7 mouse cellular contexts compared by ENCODE assay signal in the genomic region with DNA sequence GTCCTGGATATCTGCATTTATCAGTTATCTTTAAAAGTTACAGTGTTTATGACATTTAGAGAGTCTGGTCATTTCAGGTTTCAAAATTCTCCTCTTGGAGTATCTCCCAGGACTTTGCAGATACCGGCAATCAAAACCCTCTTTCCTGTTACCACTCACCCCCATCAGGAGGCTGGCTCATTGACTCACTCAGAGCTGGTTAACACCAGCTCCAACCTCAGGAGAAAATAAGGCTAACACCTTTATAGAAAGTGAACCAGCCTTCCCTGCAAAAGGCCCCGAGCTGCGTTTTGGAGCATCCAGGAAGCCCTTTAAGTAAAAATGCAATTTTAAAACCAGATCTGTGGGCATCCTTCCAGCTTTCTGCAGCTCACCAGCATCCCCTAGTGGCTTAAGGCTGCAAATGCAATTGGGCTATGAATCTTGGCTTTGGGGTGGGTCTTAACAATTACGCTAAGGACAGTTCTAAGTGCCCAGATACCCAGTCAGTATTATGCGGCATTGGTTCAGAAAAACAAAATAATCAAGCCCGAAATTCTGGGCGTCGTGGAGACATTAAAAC. TPM values are rescaled to one million over a fixed set of nuclear protein-coding genes. Genes with fewer than 3 reads are reported as not detected.
DNase-seq lines count a peak whose midpoint lies in the region; ATAC-seq and TF ChIP-seq lines count a peak whose summit lies in the region.

No protein-coding gene starts in this region.

- H3K4me2 ChIP-seq in hindbrain, embryonic 12.5 days (replicated peaks) = no peak overlapping the region
- H3K4me2 ChIP-seq in liver, postnatal 0 days (ENCODE audit: low read depth, low read length) = no peak overlapping the region

- H3K27me3 ChIP-seq in cerebellum, adult 2 months (ENCODE audit: control insufficient read depth, insufficient read depth, low read length) = no peaks in the 10 kb centered on the region
- no peaks in the 10 kb centered on the region for H3K27me3 ChIP-seq in hindbrain, embryonic 12.5 days
- H3K27me3 ChIP-seq in liver, postnatal 0 days (ENCODE audit: insufficient read depth, low read length) = no peaks in the 10 kb centered on the region
- no peaks in the 10 kb centered on the region for H3K27me3 ChIP-seq in small intestine, adult 2 months (ENCODE audit: control insufficient read depth, insufficient read depth, low read length)

- no peak overlapping the region for H3K4me3 ChIP-seq in cerebellum, adult 2 months (replicated peaks; ENCODE audit: insufficient read depth, low read depth, low read length)
- no peak overlapping the region for H3K4me3 ChIP-seq in hindbrain, embryonic 12.5 days
- no peak overlapping the region for H3K4me3 ChIP-seq in liver, postnatal 0 days (ENCODE audit: low read depth, low read length)
- no peak overlapping the region for H3K4me3 ChIP-seq in small intestine, adult 2 months (ENCODE audit: low read depth, low read length)

- TF ChIP-seq POLR2A in cerebellum, adult 2 months (IDR thresholded peaks at IDR 0.05; ENCODE audit: borderline replicate concordance, insufficient read depth, low read length) = no peak
- no peak for TF ChIP-seq POLR2A in small intestine, adult 2 months (IDR thresholded peaks at IDR 0.05; ENCODE audit: low read depth, low read length)

- peak; percentile 87 for TF ChIP-seq CTCF in cerebellum, adult 2 months (IDR thresholded peaks at IDR 0.05; ENCODE audit: borderline replicate concordance, insufficient read depth, low read depth, low read length)
- TF ChIP-seq CTCF in liver, postnatal 0 days (IDR thresholded peaks at IDR 0.05; ENCODE audit: low read depth) = peak; percentile 88
- TF ChIP-seq CTCF in small intestine, adult 2 months (IDR thresholded peaks at IDR 0.05; ENCODE audit: extremely low read depth, insufficient read length, insufficient replicate concordance, low read depth, low read length) = peak; percentile 86; the same call in 1 of the 2 replicates

- peak; percentile 22; the same call in 1 of the 2 replicates for ATAC-seq in hindbrain, embryonic 12.5 days (ENCODE audit: low FRiP score)
- ATAC-seq in liver, postnatal 0 days = no peak

- no peak for TF ChIP-seq EP300 in liver, postnatal 0 days (IDR thresholded peaks at IDR 0.05; ENCODE audit: low read depth)

- H3K9ac ChIP-seq in hindbrain, embryonic 12.5 days = no peak overlapping the region
- no peak overlapping the region for H3K9ac ChIP-seq in liver, postnatal 0 days (replicated peaks)

- no peaks in the 10 kb centered on the region for H3K36me3 ChIP-seq in hindbrain, embryonic 12.5 days
- no peaks in the 10 kb centered on the region for H3K36me3 ChIP-seq in liver, postnatal 0 days (replicated peaks; ENCODE audit: insufficient read depth, low read length)
- H3K36me3 ChIP-seq in small intestine, adult 2 months (ENCODE audit: control insufficient read depth, insufficient read depth, low read length) = no peaks in the 10 kb centered on the region

- 8% methylated on average over 8 of the region's 8 CpGs for WGBS in cerebellum, adult 2 months
- 16% methylated on average over 8 of the region's 8 CpGs for WGBS in hindbrain, embryonic 12.5 days
- 7% methylated on average over 8 of the region's 8 CpGs for WGBS in liver, postnatal 0 days (ENCODE audit: insufficient replicate concordance)
- WGBS in small intestine, adult 2 months = 7% methylated on average over 8 of the region's 8 CpGs

- peak; percentile 8 for DNase-seq in layer of hippocampus, adult 11-12 months (ENCODE audit: low spot score)
- DNase-seq in layer of hippocampus, adult 9-11 months = no peak
- peak; percentile 56 for DNase-seq in R1 (ENCODE audit: low read depth, low spot score)
- peak; percentile 11 to 37 for DNase-seq in cerebellum, adult 2 months
- DNase-seq in liver, postnatal 0 days = peak; percentile 22

- no peak overlapping the region for H3K27ac ChIP-seq in cerebellum, adult 2 months (ENCODE audit: insufficient read depth, low read length)
- H3K27ac ChIP-seq in hindbrain, embryonic 12.5 days = no peak overlapping the region
- no peak overlapping the region for H3K27ac ChIP-seq in liver, postnatal 0 days (ENCODE audit: low read depth)
- H3K27ac ChIP-seq in small intestine, adult 2 months (ENCODE audit: insufficient read depth, low read depth, low read length) = no peak overlapping the region

- no peaks in the 10 kb centered on the region for H3K9me3 ChIP-seq in hindbrain, embryonic 12.5 days (replicated peaks)
- H3K9me3 ChIP-seq in liver, postnatal 0 days (ENCODE audit: low read length) = no peaks in the 10 kb centered on the region

- H3K4me1 ChIP-seq in cerebellum, adult 2 months (ENCODE audit: control insufficient read depth, insufficient read depth, low read length) = no peaks in the 10 kb centered on the region
- H3K4me1 ChIP-seq in hindbrain, embryonic 12.5 days = no peaks in the 10 kb centered on the region
- H3K4me1 ChIP-seq in liver, postnatal 0 days (ENCODE audit: insufficient read depth) = no peaks in the 10 kb centered on the region
- H3K4me1 ChIP-seq in small intestine, adult 2 months (ENCODE audit: control insufficient read depth, insufficient read depth, insufficient read length, low read length) = no peaks in the 10 kb centered on the region

RNA-seq across cellular contexts. Expression of a gene that starts 49.2 kb away (rescaled TPM):
- 0.11 and 0.19 TPM in 2 replicates for polyA plus RNA-seq in cerebellum, adult 2 months (2012; rRNA removed)
- 0.10 TPM in 1 of 2 replicates, not detected in the other for polyA plus RNA-seq in hindbrain, embryonic 12.5 days (2016; fragmentation: Nextera tagmentation; extraction: Ambion mirVana)
- polyA plus RNA-seq in liver, postnatal 0 days (2015; fragmentation: Nextera tagmentation; extraction: Ambion mirVana) = not detected in 2 replicates
- 0.29 and 1.3 TPM in 2 replicates for polyA plus RNA-seq in small intestine, adult 2 months (2012; rRNA removed)
